Mouse (Mus musculus) ES-E14 (cell line): ENCODE measurements at regions not wholly inside any gene's neighbourhood (a gene's known extent, or its start where the extent isn't known, plus 50 kb on each side); places are given as distances from the start of the nearest gene placed in this dataset.

ENCODE experiments used
- CHD2 ChIP-seq: IDR thresholded peaks from 2 replicates; pipeline ENCODE4 v1.6.1; 2014; ENCODE audit warnings: mild to moderate bottlenecking, low read depth, low read length, inconsistent platforms
- HCFC1 ChIP-seq: IDR thresholded peaks from 2 replicates; pipeline ENCODE4 v1.6.1; 2012; ENCODE audit warnings: low read length, inconsistent platforms, borderline replicate concordance; ENCODE audit not compliant: insufficient read depth
- MAFK ChIP-seq: IDR thresholded peaks from 2 replicates; pipeline ENCODE4 v1.6.1; 2014; ENCODE audit warnings: mild to moderate bottlenecking, low read depth, low read length, inconsistent platforms; ENCODE audit not compliant: insufficient read depth
- ZNF384 ChIP-seq: IDR thresholded peaks from 2 replicates; pipeline ENCODE4 v1.6.1; 2012; ENCODE audit warnings: low read depth, low read length, inconsistent platforms

GRCm38 (mm10) chr4:97381084-97381483 lies 198.1 kb upstream of the Gm10192 start:
- TF ChIP-seq HCFC1, result no peak
- no peak for TF ChIP-seq MAFK
- TF ChIP-seq ZNF384, result no peak
- TF ChIP-seq CHD2, result no peak
